Mouse (Mus musculus) olfactory bulb, adult 2 months (tissue): ENCODE results near the gene Ahdc1.

ENCODE experiments used
- CTCF ChIP-seq: fragments of 200-500 bp; IDR thresholded peaks from 2 replicates; pipeline ENCODE4 v1.5.1; 2012; ENCODE audit warnings: low read depth, mild to moderate bottlenecking, low read length, moderate library complexity; ENCODE audit not compliant: insufficient read depth
- POLR2A ChIP-seq: fragments of 200-500 bp; IDR thresholded peaks from 2 replicates; pipeline ENCODE4 v1.6.1; 2012; ENCODE audit warnings: mild to moderate bottlenecking, low read depth, low read length, moderate library complexity; ENCODE audit not compliant: insufficient read depth

DNA sequence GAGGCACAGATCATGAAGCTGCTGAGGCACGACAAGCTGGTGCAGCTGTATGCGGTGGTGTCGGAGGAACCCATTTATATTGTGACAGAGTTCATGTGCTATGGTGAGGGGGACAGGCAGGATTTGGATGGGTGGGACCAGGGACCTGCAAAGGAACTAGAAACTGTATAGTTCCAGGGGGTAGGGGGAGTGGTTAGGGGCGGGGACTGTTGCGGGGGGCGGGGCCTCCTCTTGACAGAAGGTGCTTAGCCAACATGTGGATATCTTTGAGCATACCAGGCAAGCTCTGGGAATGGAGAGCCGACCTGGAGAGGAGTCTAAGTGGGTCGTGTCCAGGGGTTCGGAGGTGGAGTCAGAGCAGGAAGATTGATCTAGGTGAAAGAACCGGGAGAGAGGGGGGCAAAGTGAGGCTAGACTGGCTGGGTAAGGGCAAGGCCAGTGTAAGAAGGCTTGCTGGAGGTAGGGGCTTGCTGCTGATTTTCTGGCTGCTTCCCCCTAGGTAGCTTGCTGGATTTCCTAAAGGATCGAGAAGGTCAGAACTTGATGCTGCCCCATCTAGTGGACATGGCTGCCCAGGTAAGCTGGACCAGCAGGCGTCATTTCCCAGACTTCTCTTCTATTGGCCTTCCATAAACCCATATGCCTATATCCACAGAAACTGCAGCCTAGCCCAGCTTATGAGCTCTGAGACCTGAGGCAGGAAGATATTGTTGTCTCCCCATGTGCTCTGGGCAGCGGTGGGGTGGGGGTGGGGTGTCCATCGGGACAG is 13.4 kb upstream of the Ahdc1 start:
- TF ChIP-seq CTCF (no peak), POLR2A (no peak)
